Mouse (Mus musculus): ENCODE data around the gene Tspoap1. TPM values are rescaled to one million over a fixed set of nuclear protein-coding genes. Genes with fewer than 3 reads are reported as not detected.
A peak's percentile ranks its signal among the peaks of the same experiment; 100 is the strongest.

Tspoap1 gene
- polyA plus RNA-seq, 2 experiments = 2.9 to 6.5 TPM

DNA sequence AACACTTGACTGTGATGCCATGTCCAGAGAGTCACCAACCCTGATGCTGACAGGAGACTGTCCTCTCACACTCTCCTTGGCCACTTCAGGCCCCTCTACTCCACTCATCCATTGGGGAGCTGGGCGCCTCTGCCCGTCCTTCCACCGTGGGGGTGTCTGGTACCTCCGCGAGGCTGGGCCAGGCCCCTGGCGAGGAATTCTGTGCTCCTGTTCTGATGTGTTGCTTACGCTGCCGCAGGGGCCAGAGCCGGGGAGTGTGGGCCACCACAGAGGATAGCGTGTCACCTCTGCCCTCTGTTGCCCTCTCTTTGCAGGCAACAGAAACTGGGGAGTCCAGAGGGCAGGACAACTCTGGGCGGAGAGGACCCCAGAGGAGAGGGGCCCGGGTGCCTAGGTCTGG is 18.6 kb downstream of the Tspoap1 start:
- DNase-seq (ENCODE audit: low spot score) = no peak
- no peak for TF ChIP-seq POLR2A (IDR thresholded peaks at IDR 0.05; ENCODE audit: borderline replicate concordance, extremely low read depth, insufficient read depth, insufficient read length)
- no peak for ATAC-seq (ENCODE audit: low FRiP score, low read depth)

DNA sequence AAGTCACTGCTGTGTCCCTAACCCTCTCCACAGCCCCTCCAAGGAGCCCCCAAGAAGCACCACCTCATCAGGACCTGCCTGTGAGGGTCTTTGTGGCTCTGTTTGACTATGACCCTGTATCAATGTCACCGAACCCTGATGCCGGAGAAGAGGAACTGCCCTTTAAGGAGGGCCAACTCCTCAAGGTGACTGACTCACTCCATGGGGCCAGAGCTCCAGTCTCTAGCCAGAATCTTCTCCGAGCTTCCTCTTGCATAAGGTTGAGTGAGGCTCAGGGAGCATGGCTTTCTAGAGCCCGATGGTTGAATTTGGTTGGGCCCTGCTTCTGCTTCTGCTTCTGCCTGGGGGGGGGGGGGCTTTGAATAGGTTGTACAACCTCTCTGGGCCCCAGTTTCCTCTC is 19.1 kb downstream of the Tspoap1 start:
- Histone ChIP-seq H3K4me3 (replicated peaks; ENCODE audit: low read length) (no peak overlapping the region), H3K27ac (replicated peaks; ENCODE audit: low read depth, low read length) (no peak overlapping the region), H3K36me3 (ENCODE audit: control insufficient read depth, insufficient read depth, low read length) (no peaks in the 10 kb centered on the region), H3K4me1 (ENCODE audit: control insufficient read depth, insufficient read depth, low read length) (peaks cover 6% of the 10 kb centered on the region), H3K4me2 (replicated peaks; ENCODE audit: low read depth, low read length, severe bottlenecking) (no peak overlapping the region), H3K9me3 (ENCODE audit: control insufficient read depth, low read length) (no peaks in the 10 kb centered on the region), H3K27me3 (ENCODE audit: control insufficient read depth, insufficient read depth, low read length) (no peaks in the 10 kb centered on the region), H3K9ac (ENCODE audit: low read depth, low read length, severe bottlenecking) (no peak overlapping the region)
- ATAC-seq (ENCODE audit: low FRiP score, low read depth) = no peak
- WGBS = 81% methylated on average over 4 of the region's 4 CpGs
- TF ChIP-seq POLR2A (IDR thresholded peaks at IDR 0.05; ENCODE audit: borderline replicate concordance, extremely low read depth, insufficient read depth, insufficient read length) = no peak
- no peak for DNase-seq (ENCODE audit: low spot score)

More for the DNA sequence above, 18.6 kb downstream of the Tspoap1 start:
- Histone ChIP-seq H3K4me2 (replicated peaks; ENCODE audit: low read depth, low read length, severe bottlenecking) (peak overlapping the region; percentile 91), H3K9me3 (ENCODE audit: control insufficient read depth, low read length) (no peaks in the 10 kb centered on the region), H3K9ac (ENCODE audit: low read depth, low read length, severe bottlenecking) (peak overlapping the region; percentile 65), H3K27me3 (ENCODE audit: control insufficient read depth, insufficient read depth, low read length) (no peaks in the 10 kb centered on the region), H3K27ac (replicated peaks; ENCODE audit: low read depth, low read length) (no peak overlapping the region), H3K36me3 (ENCODE audit: control insufficient read depth, insufficient read depth, low read length) (no peaks in the 10 kb centered on the region), H3K4me1 (ENCODE audit: control insufficient read depth, insufficient read depth, low read length) (peaks cover 6% of the 10 kb centered on the region), H3K4me3 (replicated peaks; ENCODE audit: low read length) (peak overlapping the region; percentile 40)
- 33% methylated on average over 12 of the region's 12 CpGs for WGBS

DNA sequence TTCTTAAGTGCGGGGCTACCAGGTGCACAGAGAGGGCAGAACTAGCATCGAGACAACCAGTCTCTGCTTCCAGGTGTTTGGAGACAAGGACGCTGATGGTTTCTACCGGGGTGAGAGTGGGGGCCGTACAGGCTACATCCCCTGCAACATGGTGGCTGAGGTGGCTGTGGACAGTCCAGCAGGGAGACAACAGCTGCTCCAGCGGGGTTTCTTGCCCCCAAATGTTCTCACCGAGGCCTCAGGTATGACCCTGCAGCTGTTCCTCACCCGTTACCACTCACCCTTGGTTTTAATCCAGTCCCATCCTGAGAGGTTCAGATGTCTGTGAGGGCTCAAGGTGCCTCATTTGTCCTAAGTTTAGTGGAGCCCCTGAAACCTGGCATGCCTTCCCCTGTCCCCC is 19.8 kb downstream of the Tspoap1 start:
- Histone ChIP-seq H3K27me3 (ENCODE audit: control insufficient read depth, insufficient read depth, low read length) (no peaks in the 10 kb centered on the region), H3K36me3 (ENCODE audit: control insufficient read depth, insufficient read depth, low read length) (no peaks in the 10 kb centered on the region), H3K4me3 (replicated peaks; ENCODE audit: low read length) (no peak overlapping the region), H3K27ac (replicated peaks; ENCODE audit: low read depth, low read length) (no peak overlapping the region), H3K9me3 (ENCODE audit: control insufficient read depth, low read length) (no peaks in the 10 kb centered on the region), H3K4me2 (replicated peaks; ENCODE audit: low read depth, low read length, severe bottlenecking) (no peak overlapping the region), H3K4me1 (ENCODE audit: control insufficient read depth, insufficient read depth, low read length) (peaks cover 6% of the 10 kb centered on the region), H3K9ac (ENCODE audit: low read depth, low read length, severe bottlenecking) (no peak overlapping the region)
- 83% methylated on average over 8 of the region's 8 CpGs for WGBS
- TF ChIP-seq POLR2A (IDR thresholded peaks at IDR 0.05; ENCODE audit: borderline replicate concordance, extremely low read depth, insufficient read depth, insufficient read length) = no peak
- DNase-seq (ENCODE audit: low spot score) (no peak), ATAC-seq (ENCODE audit: low FRiP score, low read depth) (no peak)

DNA sequence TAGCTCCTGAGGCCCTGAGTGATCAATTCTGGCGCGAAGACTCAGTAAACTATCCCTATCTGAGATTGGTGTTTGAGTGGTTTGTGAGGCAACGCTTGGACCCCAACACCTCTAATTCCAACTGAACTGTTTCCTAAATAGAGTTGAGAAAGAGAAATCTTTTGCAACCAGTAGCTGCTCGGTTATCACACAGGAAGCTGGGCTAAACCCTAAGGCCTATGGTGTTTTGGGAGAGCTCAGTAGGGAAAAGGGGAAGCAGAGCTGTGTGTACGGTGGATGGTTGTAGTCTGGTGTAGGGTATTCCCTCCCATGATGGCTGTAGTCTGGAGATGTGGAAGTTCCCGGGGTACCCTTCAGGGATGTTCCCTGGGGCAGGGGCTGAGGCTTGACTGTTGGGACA is 29.7 kb downstream of the Tspoap1 start:
- no peak for DNase-seq (ENCODE audit: low spot score)
- H3K27me3 ChIP-seq (ENCODE audit: control insufficient read depth, insufficient read depth, low read length) = no peaks in the 10 kb centered on the region
- no peak for TF ChIP-seq POLR2A (IDR thresholded peaks at IDR 0.05; ENCODE audit: borderline replicate concordance, extremely low read depth, insufficient read depth, insufficient read length)

DNA sequence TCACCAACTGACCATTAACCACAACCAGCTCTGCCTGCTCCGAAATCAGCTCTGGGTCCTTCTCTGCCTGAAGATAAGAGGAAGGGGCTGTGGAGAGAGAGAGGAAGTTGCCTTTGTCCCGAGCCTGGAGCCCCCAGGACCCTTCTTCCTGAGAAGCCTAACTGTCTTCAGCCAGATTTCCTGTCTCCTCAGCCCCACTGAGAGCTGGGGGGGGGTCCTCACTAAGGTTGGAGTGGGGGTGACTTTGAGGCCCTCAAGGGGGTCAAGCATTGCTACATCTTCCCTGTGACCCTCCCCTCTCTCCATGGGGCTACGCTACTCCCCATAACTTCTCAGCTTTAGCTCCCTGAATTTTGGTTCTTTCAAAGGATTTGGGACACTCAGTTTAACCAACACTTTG is 33.1 kb downstream of the Tspoap1 start, which contains the start of gene Mpo:
Gene Mpo, plus strand, starts transcription at position 122 of the 400 bp plus-strand sequence.
- Histone ChIP-seq H3K4me1 (ENCODE audit: control insufficient read depth, insufficient read depth, low read length) (no peaks in the 10 kb centered on the region), H3K4me3 (replicated peaks; ENCODE audit: low read length) (no peak within 1 kb of the TSS), H3K4me2 (replicated peaks; ENCODE audit: low read depth, low read length, severe bottlenecking) (no peak within 1 kb of the TSS), H3K36me3 (ENCODE audit: control insufficient read depth, insufficient read depth, low read length) (no peaks in the 10 kb centered on the region), H3K27ac (replicated peaks; ENCODE audit: low read depth, low read length) (no peak within 1 kb of the TSS), H3K9me3 (ENCODE audit: control insufficient read depth, low read length) (no peaks in the 10 kb centered on the region), H3K9ac (ENCODE audit: low read depth, low read length, severe bottlenecking) (no peak within 1 kb of the TSS), H3K27me3 (ENCODE audit: control insufficient read depth, insufficient read depth, low read length) (no peaks in the 10 kb centered on the region)
- no peak for TF ChIP-seq POLR2A (IDR thresholded peaks at IDR 0.05; ENCODE audit: borderline replicate concordance, extremely low read depth, insufficient read depth, insufficient read length)
- DNase-seq (ENCODE audit: low spot score) (no peak), ATAC-seq (ENCODE audit: low FRiP score, low read depth) (no peak)
- 69% methylated on average over 3 of the region's 3 CpGs for WGBS

More for the DNA sequence above, 29.7 kb downstream of the Tspoap1 start:
- Histone ChIP-seq H3K4me1 (ENCODE audit: control insufficient read depth, insufficient read depth, low read length) (no peaks in the 10 kb centered on the region), H3K36me3 (ENCODE audit: control insufficient read depth, insufficient read depth, low read length) (no peaks in the 10 kb centered on the region), H3K9me3 (ENCODE audit: control insufficient read depth, low read length) (no peaks in the 10 kb centered on the region), H3K27ac (replicated peaks; ENCODE audit: low read depth, low read length) (no peak overlapping the region), H3K4me2 (replicated peaks; ENCODE audit: low read depth, low read length, severe bottlenecking) (no peak overlapping the region), H3K9ac (ENCODE audit: low read depth, low read length, severe bottlenecking) (no peak overlapping the region), H3K4me3 (replicated peaks; ENCODE audit: low read length) (no peak overlapping the region)
- no peak for ATAC-seq (ENCODE audit: low FRiP score, low read depth)
- 86% methylated on average over 6 of the region's 6 CpGs for WGBS

All from limb, embryonic 14.5 days (tissue).